Mouse (Mus musculus) C2C12 (cell line): ENCODE data around the gene Sh3gl1.

Experiments
- CTCF ChIP-seq: IDR thresholded peaks from one replicate; pipeline ENCODE4 v1.5.1; 2011; ENCODE audit not compliant: control insufficient read depth, insufficient read depth, insufficient read length
- MAX ChIP-seq: IDR thresholded peaks from one replicate; pipeline ENCODE4 v1.6.1; 2011; ENCODE audit warnings: mild to moderate bottlenecking, control low read depth
- USF1 ChIP-seq: IDR thresholded peaks from one replicate; pipeline ENCODE4 v1.6.1; 2011; ENCODE audit warnings: low read depth, mild to moderate bottlenecking, control low read depth, moderate library complexity

DNA sequence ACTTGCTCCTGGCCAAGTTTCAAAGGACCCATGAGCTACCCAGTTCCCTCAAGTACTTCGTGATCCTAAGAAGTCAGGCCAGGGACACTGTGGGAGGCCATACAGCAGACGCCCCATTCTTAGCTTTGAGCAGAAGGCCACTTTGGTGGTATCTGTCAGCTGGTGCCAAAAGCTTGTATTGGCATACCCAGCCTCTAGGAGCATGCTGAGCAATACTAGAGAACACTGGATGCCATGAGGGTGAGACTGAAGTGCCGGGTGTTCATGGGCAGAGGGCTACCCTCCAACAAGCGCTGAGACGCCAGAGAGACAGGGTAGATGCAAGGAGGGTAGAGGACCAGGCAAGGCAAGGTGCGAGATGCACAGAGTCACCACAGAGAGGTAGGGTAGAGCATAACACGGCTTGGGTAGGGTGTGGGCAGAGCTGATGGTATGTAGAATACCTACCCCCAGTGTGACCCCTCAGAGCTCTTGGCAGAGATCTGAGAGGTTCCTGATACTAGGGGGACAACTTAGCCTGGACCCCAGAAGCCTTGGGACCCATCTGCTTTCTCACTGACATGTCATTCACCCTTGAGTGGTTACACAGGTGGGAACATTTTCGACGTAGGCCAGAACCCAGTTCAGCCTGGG lies 6.1 kb downstream of the Sh3gl1 start:
- TF ChIP-seq CTCF, result no peak
- no peak for TF ChIP-seq USF1
- TF ChIP-seq MAX, result no peak
